Mouse (Mus musculus) right cerebral cortex, postnatal 10 days (tissue): Measurements from ENCODE around the gene Tmem108.

Experiments
- DNase-seq, 2 experiments: peaks; one replicate each; pipeline ENCODE4 v3.0.0; 2021; ENCODE audit warnings: low spot score in 2 of 2

Tmem108 gene

DNA sequence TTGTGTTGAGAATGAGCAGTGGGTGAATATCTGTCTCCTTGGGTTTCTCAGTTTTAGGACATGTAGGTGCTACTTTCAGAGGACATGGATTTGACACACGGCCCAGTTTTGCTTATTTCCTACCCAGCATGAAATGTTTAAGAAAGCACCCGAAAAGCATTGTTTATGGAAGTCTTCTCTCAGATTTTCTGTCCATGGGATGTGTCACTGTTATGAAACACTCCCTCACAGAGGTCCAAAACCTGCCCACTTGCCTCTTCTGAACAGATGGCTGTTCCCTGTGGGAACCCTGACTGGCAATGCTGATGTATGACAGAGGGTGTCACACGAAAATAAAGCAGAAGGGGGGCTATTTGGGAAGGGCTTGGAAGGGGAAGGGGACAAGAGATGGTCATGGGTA, 212.5 kb downstream of the Tmem108 start:
- no peak for DNase-seq

GRCm38 (mm10) chr9:103548606-103549005, 213.0 kb downstream of the Tmem108 start:
- no peak for DNase-seq

- no peak for DNase-seq
Observed at GRCm38 (mm10) chr9:103546695-103547645, 214.7 kb downstream of the Tmem108 start.

DNA sequence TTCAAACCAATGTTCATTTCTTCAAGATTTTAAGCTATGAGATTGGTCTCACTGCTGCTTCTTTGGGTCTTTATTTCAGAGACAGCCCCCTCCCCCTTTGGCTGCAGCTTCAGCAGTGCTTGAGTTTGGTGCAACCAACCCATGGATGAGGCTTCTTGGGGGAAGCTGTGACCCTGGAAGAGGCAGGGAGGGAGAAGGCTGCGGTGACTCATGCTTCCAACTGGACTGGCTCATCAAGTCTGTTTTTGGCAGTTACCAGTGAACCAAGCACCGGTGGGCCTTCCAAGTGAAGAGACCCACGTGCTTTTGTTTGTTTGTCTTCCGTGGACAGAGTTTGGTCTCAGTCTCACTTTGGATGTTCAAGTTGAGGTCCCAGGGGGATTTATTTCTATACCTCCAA, 215.9 kb downstream of the Tmem108 start:
- DNase-seq, result no peak

DNA sequence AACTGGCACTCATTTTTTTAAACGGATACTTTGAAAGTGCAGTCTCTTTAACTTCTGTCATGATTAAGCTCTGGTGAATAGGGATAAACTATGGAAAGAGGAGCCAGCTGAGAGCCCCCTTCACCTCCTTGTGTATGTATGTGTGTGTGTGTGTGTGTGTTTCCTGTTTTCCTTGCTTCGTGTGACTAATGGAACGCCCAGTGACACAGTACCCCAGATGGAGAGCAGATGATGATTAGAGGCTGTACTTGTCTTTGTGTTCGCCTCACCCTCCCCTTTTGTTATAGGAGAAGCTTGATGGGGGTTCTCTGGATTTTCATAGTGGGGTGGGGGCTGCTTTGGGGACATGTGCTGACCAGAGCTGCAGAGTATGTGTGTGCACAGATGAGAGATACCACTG, 216.4 kb downstream of the Tmem108 start:
- no peak for DNase-seq

GRCm38 (mm10) chr9:103544599-103544998, 217.0 kb downstream of the Tmem108 start:
- DNase-seq, result no peak

DNA sequence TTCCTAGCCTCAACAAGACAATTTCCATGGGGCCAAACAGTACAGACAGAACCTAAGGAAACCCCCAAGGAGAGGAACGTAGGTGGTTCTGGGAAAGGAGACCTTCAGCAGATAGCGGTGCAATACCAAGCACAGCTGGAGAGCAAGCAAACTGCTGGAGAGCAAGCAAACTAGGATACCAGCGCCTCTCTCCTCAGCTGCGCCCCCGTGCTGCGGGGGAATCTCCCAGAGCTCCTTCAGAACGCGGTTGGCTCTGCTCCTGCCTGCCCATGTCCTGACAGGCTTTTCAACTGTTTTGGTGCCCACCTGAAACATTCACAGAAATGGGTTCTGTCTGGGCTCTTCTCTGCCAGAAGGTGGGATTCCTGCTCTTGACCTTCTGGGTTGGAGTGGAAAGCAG, 221.1 kb downstream of the Tmem108 start:
- no peak for DNase-seq

- peak; percentile 62 to 76 for DNase-seq
Observed at GRCm38 (mm10) chr9:103538047-103538816, 223.4 kb downstream of the Tmem108 start.

- DNase-seq, result no peak
Observed at GRCm38 (mm10) chr9:103536059-103536634, 225.5 kb downstream of the Tmem108 start.

DNA sequence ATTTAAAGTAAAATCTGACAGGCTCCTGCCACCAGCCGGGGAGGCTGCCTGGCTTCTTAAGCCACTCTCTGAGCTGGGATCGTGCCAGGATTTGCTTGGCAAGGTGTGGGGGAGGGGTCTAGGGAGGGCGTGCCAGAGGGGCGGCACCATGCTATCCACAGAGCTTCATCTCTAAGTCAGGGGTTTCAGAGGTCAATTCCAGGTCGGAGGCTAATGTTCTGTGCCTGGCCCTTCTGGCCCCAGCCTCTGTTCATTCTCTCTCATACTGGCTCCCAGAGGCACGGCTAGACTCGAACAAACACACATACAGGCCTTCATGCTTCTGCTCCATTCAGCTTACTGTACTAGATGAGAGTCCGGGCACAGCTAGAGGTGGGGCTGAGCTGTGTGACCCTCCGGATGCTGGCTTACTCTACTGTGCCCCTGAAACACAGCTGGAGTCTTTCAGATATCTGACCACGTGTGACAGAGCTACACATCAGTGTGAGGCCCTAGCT, 236.5 kb downstream of the Tmem108 start:
- DNase-seq, result no peak

DNA sequence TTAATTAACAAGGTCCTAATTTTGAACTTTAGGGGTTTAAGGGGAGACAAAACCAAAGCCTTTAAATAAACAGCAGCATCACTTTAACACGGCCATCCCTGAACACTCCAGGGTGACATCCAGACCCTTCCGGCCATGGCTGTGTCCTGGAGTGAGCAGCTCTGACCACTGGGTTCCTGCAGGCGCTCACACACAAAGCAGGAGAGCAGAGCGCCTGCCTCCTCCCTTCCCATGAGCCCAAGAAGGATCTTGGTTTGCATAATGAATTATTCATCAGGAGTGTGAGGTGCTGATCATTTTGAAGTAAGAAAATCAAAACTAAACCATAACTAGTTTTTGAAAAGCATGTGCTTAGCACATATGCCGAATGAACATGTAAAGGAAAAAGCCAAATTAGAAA, 237.0 kb downstream of the Tmem108 start:
- DNase-seq, result peak in 1 of 2 experiments; percentile 58

DNA sequence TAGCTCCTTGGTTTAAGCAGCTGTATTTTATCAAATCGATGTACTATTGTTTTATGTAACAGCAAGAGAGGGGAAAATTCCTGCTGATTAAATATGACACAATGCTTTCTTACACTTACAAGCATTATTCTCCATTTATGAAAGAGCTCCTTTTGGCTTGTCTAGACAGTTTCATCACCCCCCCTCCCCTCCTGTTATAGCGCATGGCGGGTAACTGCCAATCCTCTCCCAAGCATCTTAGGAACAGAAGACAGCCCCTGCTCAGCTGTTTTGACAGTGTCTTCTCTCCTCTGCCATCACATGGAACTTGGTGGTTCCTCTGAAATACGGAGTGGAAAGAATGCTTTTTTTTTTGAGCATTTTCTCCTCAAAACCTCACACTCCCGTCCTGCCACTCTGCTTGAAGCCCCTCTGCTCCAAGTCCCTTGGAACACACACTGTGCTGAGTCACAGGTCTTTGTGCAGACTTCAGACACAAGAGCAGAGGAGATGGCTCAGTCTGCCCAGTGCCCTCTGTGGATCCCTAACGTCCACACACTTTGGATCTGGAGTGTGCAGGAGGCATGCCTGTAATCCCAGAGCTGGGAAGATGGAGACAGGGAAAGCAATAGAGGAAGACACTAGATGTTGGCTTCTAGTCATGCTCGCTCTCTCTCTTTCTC, 237.8 kb downstream of the Tmem108 start:
- no peak for DNase-seq

DNA sequence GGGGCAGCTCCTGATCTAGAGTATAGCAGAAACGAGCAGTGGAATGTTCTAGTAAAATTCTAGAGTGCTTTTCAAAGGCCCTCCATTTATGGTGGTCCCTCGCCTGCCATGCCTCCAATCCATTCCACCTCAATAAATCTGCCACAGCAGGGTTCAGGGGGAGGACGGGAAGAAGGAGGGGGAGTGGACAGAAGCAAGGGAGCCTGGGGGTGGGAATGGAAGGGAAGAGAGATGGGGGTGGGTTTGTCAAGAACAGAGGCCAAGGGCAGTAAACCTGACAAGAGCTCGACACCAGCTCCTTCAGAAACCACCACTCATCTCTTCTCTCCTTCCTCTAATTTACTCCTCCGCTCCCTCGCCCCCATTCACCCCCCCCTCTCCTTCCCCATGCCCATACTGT, 238.6 kb downstream of the Tmem108 start:
- DNase-seq, result no peak

- no peak for DNase-seq
Observed at GRCm38 (mm10) chr9:103513884-103514283, 247.8 kb downstream of the Tmem108 start.

DNA sequence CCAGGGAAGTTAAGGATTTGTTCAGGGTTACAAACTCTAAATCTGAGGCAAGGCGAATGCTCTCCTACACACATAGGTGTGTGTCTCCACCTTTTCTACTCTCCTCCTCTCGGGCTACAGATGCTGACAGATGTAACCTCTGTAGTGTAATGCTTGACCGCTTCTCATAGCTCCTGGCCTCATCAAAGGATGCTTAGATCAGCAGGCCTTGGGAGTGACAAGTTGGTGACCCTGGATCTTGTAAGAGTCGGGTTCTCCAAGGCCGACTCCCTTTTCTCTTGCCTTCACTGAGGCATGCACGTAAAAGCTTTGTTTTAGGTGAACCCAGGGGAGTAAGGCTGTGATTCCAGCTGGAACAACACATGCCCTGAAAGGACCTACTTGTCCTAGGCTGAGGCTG, 249.4 kb downstream of the Tmem108 start:
- no peak for DNase-seq

DNA sequence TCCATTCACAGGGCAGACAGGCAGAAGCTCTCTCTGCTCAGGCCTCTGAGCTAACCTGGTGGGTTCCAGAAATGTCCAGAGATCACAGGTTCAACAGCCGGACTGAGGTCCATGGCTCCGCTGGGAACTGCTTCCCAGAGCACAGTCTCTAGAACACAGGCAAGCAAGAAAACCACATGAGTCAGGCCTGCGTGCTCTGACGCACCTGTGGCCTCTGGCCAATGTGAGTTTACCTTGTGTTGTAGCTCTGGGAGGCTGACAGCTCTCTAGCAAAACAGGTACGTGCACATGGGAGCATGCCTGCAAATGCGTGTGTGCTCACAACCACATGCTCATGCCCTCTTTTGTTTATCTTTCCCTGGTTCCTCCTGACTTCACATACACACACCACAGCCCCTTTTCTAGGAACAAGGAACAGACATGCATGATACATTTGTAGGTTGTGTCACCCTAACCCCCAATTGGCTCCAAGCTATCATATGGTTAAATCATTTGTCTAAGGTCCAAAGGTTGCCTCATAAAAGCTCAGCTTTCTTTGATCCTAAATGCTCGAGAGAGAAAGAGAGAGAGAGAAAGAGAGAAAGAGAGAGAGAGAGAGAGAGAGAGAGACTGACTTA, 254.6 kb downstream of the Tmem108 start:
- DNase-seq, result no peak

GRCm38 (mm10) chr9:103505067-103505466, 256.6 kb downstream of the Tmem108 start:
- no peak for DNase-seq

GRCm38 (mm10) chr9:103504646-103505045, 257.0 kb downstream of the Tmem108 start:
- peak; percentile 68 to 84 for DNase-seq

GRCm38 (mm10) chr9:103503586-103504298, 257.9 kb downstream of the Tmem108 start:
- DNase-seq, result no peak

- no peak for DNase-seq
Observed at GRCm38 (mm10) chr9:103502655-103503054, 259.0 kb downstream of the Tmem108 start.
